Mouse (Mus musculus): Measurements from ENCODE around the gene Stmn1. TPM values are rescaled to one million over a fixed set of nuclear protein-coding genes. Genes with fewer than 3 reads are reported as not detected.
"Not testable (repeated sequence)": the region's sequence is repeated elsewhere in the genome, so short reads cannot be mapped to it uniquely, and the experiment has no call there.

Gene Stmn1
- total RNA-seq, 1 experiment from 2014 or later = 1,614 TPM

GRCm38 (mm10) chr4:134483696-134484095, 15.6 kb downstream of the Stmn1 start:
- no peak for ATAC-seq (replicated peaks; ENCODE audit: low read depth, poor library complexity, severe bottlenecking)

- no peak for ATAC-seq (replicated peaks; ENCODE audit: low read depth, poor library complexity, severe bottlenecking)
Measured at GRCm38 (mm10) chr4:134484231-134484630, 16.1 kb downstream of the Stmn1 start.

- no peak for ATAC-seq (replicated peaks; ENCODE audit: low read depth, poor library complexity, severe bottlenecking)
Measured at GRCm38 (mm10) chr4:134485151-134485900, 17.2 kb downstream of the Stmn1 start.

- ATAC-seq (replicated peaks; ENCODE audit: low read depth, poor library complexity, severe bottlenecking) = no peak
Measured at GRCm38 (mm10) chr4:134488211-134488610, 20.1 kb downstream of the Stmn1 start.

- no peak for ATAC-seq (replicated peaks; ENCODE audit: low read depth, poor library complexity, severe bottlenecking)
Measured at GRCm38 (mm10) chr4:134489986-134490665, 22.0 kb downstream of the Stmn1 start.

GRCm38 (mm10) chr4:134491716-134492115, 23.6 kb downstream of the Stmn1 start:
- no peak for ATAC-seq (replicated peaks; ENCODE audit: low read depth, poor library complexity, severe bottlenecking)

GRCm38 (mm10) chr4:134494161-134494560, 26.0 kb downstream of the Stmn1 start:
- not testable (repeated sequence) for ATAC-seq (replicated peaks; ENCODE audit: low read depth, poor library complexity, severe bottlenecking)

- ATAC-seq (replicated peaks; ENCODE audit: low read depth, poor library complexity, severe bottlenecking) = peak; percentile 53
Measured at GRCm38 (mm10) chr4:134494780-134495545, 26.8 kb downstream of the Stmn1 start.

GRCm38 (mm10) chr4:134495546-134495923, 27.4 kb downstream of the Stmn1 start:
- no peak for ATAC-seq (replicated peaks; ENCODE audit: low read depth, poor library complexity, severe bottlenecking)

GRCm38 (mm10) chr4:134496595-134497210, 28.6 kb downstream of the Stmn1 start, which contains the start of gene Paqr7:
TSS of gene Paqr7 (plus strand) at chr4:134496697.
- peak; percentile 67 for ATAC-seq (replicated peaks; ENCODE audit: low read depth, poor library complexity, severe bottlenecking)

GRCm38 (mm10) chr4:134497223-134497622, 29.1 kb downstream of the Stmn1 start:
- ATAC-seq (replicated peaks; ENCODE audit: low read depth, poor library complexity, severe bottlenecking) = peak; percentile 0; the same call in 1 of the 2 replicates

- no peak for ATAC-seq (replicated peaks; ENCODE audit: low read depth, poor library complexity, severe bottlenecking)
Measured at GRCm38 (mm10) chr4:134497986-134498731, 30.0 kb downstream of the Stmn1 start.

GRCm38 (mm10) chr4:134498983-134499382, 30.9 kb downstream of the Stmn1 start:
- not testable (repeated sequence) for ATAC-seq (replicated peaks; ENCODE audit: low read depth, poor library complexity, severe bottlenecking)

- no peak for ATAC-seq (replicated peaks; ENCODE audit: low read depth, poor library complexity, severe bottlenecking)
Measured at GRCm38 (mm10) chr4:134501095-134501494, 33.0 kb downstream of the Stmn1 start.

- ATAC-seq (replicated peaks; ENCODE audit: low read depth, poor library complexity, severe bottlenecking) = no peak
Measured at GRCm38 (mm10) chr4:134503686-134504357, 35.7 kb downstream of the Stmn1 start.

GRCm38 (mm10) chr4:134505303-134505789, 37.2 kb downstream of the Stmn1 start:
- ATAC-seq (replicated peaks; ENCODE audit: low read depth, poor library complexity, severe bottlenecking) = no peak

- peak; percentile 86 for ATAC-seq (replicated peaks; ENCODE audit: low read depth, poor library complexity, severe bottlenecking)
Measured at GRCm38 (mm10) chr4:134505966-134506594, 38.0 kb downstream of the Stmn1 start.

GRCm38 (mm10) chr4:134506713-134507112, 38.6 kb downstream of the Stmn1 start:
- no peak for ATAC-seq (replicated peaks; ENCODE audit: low read depth, poor library complexity, severe bottlenecking)

Data from common myeloid progenitor, adult 5-6 weeks (primary cell).